Mouse (Mus musculus) embryonic fibroblast, embryonic 13.5 days (primary cell): ENCODE data around the gene Obsl1.

Experiments used
- CTCF ChIP-seq: IDR thresholded peaks from 2 replicates; pipeline ENCODE4 v1.5.1; 2011; ENCODE audit warnings: mild to moderate bottlenecking, control low read depth, low read length, moderate library complexity, borderline replicate concordance; ENCODE audit not compliant: insufficient read depth
- POLR2A ChIP-seq: IDR thresholded peaks from 2 replicates; pipeline ENCODE4 v1.6.1; 2011; ENCODE audit warnings: low read depth, mild to moderate bottlenecking, control low read depth, low read length, moderate library complexity

DNA sequence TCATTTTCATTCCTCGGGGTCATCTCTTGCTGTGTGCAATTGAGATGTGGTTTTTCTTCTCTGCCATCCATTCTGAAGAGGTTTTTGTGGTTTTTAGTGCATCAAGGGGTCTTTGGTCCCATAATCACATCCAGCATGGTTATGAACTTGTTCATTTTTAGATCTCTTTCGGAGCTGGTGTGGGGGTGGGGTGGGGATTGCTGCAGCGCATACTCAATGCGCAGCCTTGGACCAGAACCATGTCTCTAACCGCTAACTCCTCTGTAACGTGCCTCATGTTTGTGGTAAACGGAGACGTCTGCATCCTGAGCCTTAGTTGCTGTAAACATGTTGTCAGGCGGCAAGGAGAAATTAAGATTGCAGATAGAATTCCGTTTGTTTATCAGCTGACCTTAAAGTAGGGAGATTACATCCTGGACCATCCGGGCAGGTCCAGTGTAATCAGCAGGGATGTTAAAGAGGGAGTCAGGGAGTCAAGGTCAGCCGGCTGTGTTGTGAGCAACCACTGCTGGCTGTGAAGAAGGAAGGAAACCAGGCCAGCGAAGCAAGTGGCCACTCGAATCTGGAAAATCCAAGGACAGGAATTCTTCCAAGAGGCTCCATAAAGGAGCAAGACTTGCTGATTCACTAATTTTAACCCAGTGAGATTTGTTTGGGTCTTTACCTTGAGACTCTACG is 10.6 kb upstream of the Obsl1 start:
- TF ChIP-seq POLR2A (no peak), CTCF (no peak)
